Mouse (Mus musculus) ES-Bruce4 (cell line): ENCODE measurements around the gene Insyn1.

Source experiments
- CTCF ChIP-seq: IDR thresholded peaks from one replicate; pipeline ENCODE4 v1.8.1; 2011; ENCODE audit warnings: low read depth, low read length
- EP300 ChIP-seq: IDR thresholded peaks from 2 replicates; pipeline ENCODE4 v1.6.1; 2011; ENCODE audit warnings: low read depth, low read length; ENCODE audit not compliant: insufficient read depth
- POLR2A ChIP-seq: IDR thresholded peaks from one replicate; pipeline ENCODE4 v1.8.1; 2011; ENCODE audit warnings: low read length; ENCODE audit not compliant: insufficient read depth

GRCm38 (mm10) chr9:58442105-58443010 is 46.0 kb upstream of the Insyn1 start:
- TF ChIP-seq CTCF (no peak), EP300 (no peak), POLR2A (no peak)
